Mouse (Mus musculus): ENCODE results near the gene Col4a4.

DNA sequence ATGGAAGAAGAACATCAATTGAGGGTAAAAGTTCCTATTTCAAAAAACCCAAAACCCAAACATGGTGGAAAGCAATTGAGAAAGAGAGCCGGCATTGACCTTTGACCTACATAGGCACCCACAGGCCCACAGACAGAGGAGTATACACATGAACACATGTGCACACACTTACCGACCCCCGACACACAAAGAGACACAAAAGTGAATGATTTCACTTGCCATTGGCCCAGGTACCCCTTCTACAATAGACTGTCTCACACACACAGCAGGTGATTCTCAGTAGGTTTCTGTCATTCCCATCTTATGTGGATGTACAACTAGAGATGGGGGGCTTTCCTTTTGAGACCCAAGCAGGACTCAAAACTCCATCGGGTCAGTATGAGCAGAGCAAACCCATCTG, 110.8 kb downstream of the Col4a4 start:
- no peak for TF ChIP-seq CTCF (IDR thresholded peaks at IDR 0.05; ENCODE audit: low read depth)
- no peak for TF ChIP-seq EP300 (IDR thresholded peaks at IDR 0.05; ENCODE audit: low read depth)

All from liver, postnatal 0 days (tissue).